Mouse (Mus musculus) NIH3T3 (cell line): Measurements from ENCODE around the gene Ust.

ENCODE experiments used
- DNase-seq: peaks from one replicate; pipeline ENCODE4 v3.0.0-alpha.2; 2012; ENCODE audit warnings: low read depth

The Ust gene

DNA sequence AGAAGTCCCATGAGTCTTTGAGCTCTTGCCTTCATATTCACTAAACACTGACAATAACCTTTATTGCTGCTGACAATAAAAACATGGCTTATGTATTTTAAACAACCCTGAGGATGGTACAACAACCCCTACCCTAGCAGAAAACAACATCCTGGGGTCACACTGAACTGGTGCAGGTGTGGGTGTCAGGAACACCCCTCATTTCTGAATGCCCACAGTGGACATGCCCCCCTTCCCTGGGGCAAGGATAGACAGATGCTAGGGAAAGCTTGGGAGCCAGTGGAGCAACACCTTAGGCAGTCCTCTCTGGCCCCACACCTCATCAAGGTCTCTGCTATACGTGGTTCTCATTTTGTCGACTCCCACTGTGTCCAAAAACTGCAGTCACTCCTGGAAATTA lies 343.9 kb downstream of the Ust start:
- no peak for DNase-seq

DNA sequence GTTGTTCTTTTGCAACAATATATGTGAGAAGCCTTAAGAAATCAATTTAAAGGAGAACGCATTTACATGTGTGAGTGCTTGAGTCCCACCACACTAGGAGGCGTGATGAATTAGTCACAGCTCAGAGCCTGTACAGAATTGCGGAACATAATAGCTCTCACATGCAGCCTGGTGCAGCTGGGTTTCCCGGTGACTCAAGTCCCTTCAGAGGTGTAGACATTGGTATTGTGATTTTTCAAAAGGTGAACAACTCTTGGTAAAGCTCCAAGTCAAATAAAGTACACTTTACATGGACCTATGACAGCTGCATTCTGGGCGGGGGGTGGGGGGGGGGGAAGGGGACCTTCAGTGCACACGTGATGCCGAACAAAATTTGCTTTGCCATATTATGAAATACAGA lies 344.4 kb downstream of the Ust start:
- DNase-seq = peak; percentile 24

DNA sequence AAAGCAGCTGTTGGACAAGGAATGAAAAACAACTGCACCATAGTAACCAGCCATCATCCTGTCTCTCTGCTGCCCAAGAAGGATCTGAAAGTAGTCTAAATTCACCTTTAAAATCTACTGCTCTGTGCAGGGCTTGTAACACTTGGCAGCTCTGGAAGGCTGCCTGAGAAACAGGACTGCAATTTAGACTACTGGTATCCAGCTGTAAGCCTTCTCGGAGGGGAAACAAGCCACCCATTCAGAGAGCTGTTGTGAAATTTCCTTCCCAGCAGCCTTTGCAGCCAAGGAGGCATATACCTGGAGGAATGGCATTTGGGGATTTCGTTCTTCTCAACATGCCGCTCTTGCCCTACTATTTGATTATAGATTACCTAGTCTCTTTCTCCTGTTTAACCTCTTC lies 345.6 kb downstream of the Ust start:
- DNase-seq = no peak

DNA sequence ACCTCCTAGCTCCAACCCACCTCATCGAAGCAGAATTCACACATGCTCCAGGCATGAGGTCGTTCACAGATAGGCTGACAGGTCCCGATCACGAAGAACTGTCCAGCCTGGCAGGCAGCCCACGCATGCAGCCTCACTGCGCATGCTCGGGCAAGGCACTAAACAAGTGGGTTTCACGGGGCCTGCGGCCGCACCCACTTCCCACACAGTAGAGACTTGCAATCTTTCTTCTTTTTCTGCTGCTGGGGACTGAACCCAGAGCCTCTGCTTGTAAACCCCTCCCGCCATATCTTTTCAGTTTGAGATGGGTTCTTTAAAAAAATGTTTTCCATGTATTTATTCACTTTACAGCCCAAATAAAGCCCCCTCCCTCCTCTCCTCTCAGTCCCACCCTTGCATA lies 347.1 kb downstream of the Ust start:
- DNase-seq = no peak
